Mouse (Mus musculus) neural tube, postnatal 0 days (tissue): Measurements from ENCODE around the gene Gm16434. TPM values are rescaled to one million over a fixed set of nuclear protein-coding genes. Genes with fewer than 3 reads are reported as not detected.

Source experiments
- polyA plus RNA-seq: library from polyadenylated mRNA; unstranded; fragments of >200 nt; fragmentation: Nextera tagmentation; extraction: Ambion mirVana; gene quantifications from 2 replicates; pipeline ENCODE4 v1.2.1, GENCODE M21; 2015

The Gm16434 gene
- polyA plus RNA-seq = 0.15 TPM in 1 of 2 replicates, not detected in the other

GRCm38 (mm10) chr14:7194440-7194839 is at the start of gene Gm16434:
Gm16434 (minus strand) TSS chr14:7194540.

GRCm38 (mm10) chr14:7174483-7174971 is 19.8 kb downstream of the Gm16434 start, which contains the start of gene Gm3512:
Gm3512 (minus strand) TSS chr14:7174533.

Other genes with a start within 250 kb of the Gm16434 start
- gene Gm6356, start 220.7 kb downstream of the Gm16434 start, polyA plus RNA-seq = not detected in 2 replicates
- 3.4 and 3.9 TPM in 2 replicates for gene Gm10406, start 167.1 kb downstream of the Gm16434 start, polyA plus RNA-seq
- gene Gm3685, start 149.6 kb downstream of the Gm16434 start, polyA plus RNA-seq = not detected in 2 replicates
- 4.6 and 5.2 TPM in 2 replicates for gene Gm3696, start 93.9 kb downstream of the Gm16434 start, polyA plus RNA-seq
- 0.15 TPM in 1 of 2 replicates, not detected in the other for gene Gm6676, start 69.1 kb downstream of the Gm16434 start, polyA plus RNA-seq
- 7.6 and 8.7 TPM in 2 replicates for gene Gm3512, start 20.0 kb downstream of the Gm16434 start, polyA plus RNA-seq
- gene Gm3727, start 70.2 kb upstream of the Gm16434 start, polyA plus RNA-seq = not detected in 2 replicates
- 6.9 and 7.8 TPM in 2 replicates for gene Gm3739, start 120.5 kb upstream of the Gm16434 start, polyA plus RNA-seq
- not detected in 2 replicates for gene Gm5797, start 137.9 kb upstream of the Gm16434 start, polyA plus RNA-seq
- gene Gm8374, start 170.6 kb upstream of the Gm16434 start, polyA plus RNA-seq = not detected in 2 replicates